Mouse (Mus musculus): ENCODE data around the gene Uncx.

Gene Uncx

GRCm38 (mm10) chr5:139543214-139543613 is at the start of gene Uncx:
Uncx (plus strand) TSS chr5:139543494.
- no peak for DNase-seq

GRCm38 (mm10) chr5:139493690-139494089 is 49.6 kb upstream of the Uncx start:
- no peak for DNase-seq

- peak; percentile 17 for DNase-seq
Measured at GRCm38 (mm10) chr5:139495019-139495669, 48.1 kb upstream of the Uncx start.

GRCm38 (mm10) chr5:139496939-139497338 is 46.4 kb upstream of the Uncx start:
- no peak for DNase-seq

GRCm38 (mm10) chr5:139498791-139499190 is 44.5 kb upstream of the Uncx start:
- DNase-seq = peak; percentile 22

GRCm38 (mm10) chr5:139502281-139502680 is 41.0 kb upstream of the Uncx start:
- DNase-seq = no peak

GRCm38 (mm10) chr5:139505073-139505606 is 38.2 kb upstream of the Uncx start:
- DNase-seq = peak; percentile 80

- no peak for DNase-seq
Measured at GRCm38 (mm10) chr5:139506207-139506606, 37.1 kb upstream of the Uncx start.

- DNase-seq = peak; percentile 40
Measured at GRCm38 (mm10) chr5:139510682-139511366, 32.5 kb upstream of the Uncx start.

GRCm38 (mm10) chr5:139512201-139512600 is 31.1 kb upstream of the Uncx start:
- DNase-seq = no peak

- no peak for DNase-seq
Measured at GRCm38 (mm10) chr5:139516281-139516680, 27.0 kb upstream of the Uncx start.

GRCm38 (mm10) chr5:139520069-139520834 is 23.0 kb upstream of the Uncx start:
- no peak for DNase-seq

- DNase-seq = no peak
Measured at GRCm38 (mm10) chr5:139521987-139522386, 21.3 kb upstream of the Uncx start.

- no peak for DNase-seq
Measured at GRCm38 (mm10) chr5:139528851-139529250, 14.4 kb upstream of the Uncx start.

GRCm38 (mm10) chr5:139535386-139535919 is 7.8 kb upstream of the Uncx start:
- DNase-seq = no peak

GRCm38 (mm10) chr5:139536211-139536910 is 6.9 kb upstream of the Uncx start:
- DNase-seq = peak; percentile 81

- DNase-seq = no peak
Measured at GRCm38 (mm10) chr5:139536911-139537738, 6.2 kb upstream of the Uncx start.

GRCm38 (mm10) chr5:139537739-139538135 is 5.6 kb upstream of the Uncx start:
- no peak for DNase-seq

GRCm38 (mm10) chr5:139541151-139542042 is 1.9 kb upstream of the Uncx start:
- no peak for DNase-seq

GRCm38 (mm10) chr5:139542043-139542365 is 1.3 kb upstream of the Uncx start:
- DNase-seq = no peak

- DNase-seq = no peak
Measured at GRCm38 (mm10) chr5:139542556-139542955, 738 bp upstream of the Uncx start.
